Mouse (Mus musculus): ENCODE measurements around the gene St5.
A peak's percentile ranks its signal among the peaks of the same experiment; 100 is the strongest.

Gene St5

DNA sequence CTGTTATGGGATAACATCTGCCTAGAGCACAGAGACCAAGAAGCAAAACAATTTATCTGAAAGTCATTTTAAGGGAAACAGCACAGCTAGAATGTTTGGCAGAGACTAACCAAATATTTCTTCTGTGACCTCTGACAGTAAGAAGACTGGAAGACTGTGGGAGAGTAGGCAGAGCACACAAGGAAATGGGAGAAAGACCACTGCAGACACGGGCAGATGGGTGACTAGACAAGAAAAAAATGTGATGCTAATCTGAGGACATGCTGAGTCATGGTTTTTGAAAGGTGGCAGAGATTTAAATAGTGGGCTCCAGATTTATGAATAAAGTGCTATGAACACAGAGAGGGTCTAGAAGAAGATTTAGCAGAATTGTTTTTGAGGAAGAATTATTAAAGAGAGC lies 61.4 kb downstream of the St5 start:
- DNase-seq (ENCODE audit: low read depth, low spot score) = no peak

DNA sequence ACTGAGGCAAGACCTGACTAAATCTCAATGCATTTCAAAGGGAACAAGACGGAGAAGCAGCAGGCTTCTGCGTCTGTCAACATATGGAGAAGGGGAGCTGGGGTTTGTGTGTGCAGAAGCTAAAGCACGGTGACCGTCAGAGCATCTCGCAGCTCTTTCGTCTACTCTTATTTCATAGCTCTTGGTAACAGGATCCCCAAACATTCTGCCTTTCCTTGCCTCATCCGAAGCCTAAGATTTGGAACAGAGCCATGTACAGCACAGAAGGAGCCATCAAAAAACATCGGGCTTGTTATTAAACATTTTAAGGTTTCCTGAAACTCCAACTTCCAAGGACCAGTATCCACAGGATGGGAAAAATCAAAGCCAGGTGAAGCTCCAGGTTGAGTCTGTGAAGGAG lies 62.3 kb downstream of the St5 start:
- no peak for DNase-seq (ENCODE audit: low read depth, low spot score)

DNA sequence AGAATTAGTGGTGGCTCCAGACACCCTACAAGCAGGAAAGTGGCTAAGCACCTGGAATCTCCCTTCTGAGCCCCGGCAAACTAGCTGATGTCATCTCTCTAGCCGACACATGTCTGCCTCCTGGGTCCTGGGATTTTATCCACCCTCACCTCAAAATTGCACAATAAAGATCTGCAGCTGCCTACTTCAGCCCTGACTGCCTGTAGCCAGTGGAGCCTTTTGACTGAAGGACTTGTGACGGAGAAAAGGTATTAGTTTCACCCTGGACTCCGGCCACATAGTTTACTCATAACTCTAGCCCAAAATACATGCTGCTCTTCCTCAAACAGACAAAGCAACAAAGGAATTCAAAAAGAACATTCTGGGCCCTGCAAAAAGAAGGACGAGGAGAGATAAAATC lies 66.0 kb downstream of the St5 start:
- DNase-seq (ENCODE audit: low read depth, low spot score) = no peak

DNA sequence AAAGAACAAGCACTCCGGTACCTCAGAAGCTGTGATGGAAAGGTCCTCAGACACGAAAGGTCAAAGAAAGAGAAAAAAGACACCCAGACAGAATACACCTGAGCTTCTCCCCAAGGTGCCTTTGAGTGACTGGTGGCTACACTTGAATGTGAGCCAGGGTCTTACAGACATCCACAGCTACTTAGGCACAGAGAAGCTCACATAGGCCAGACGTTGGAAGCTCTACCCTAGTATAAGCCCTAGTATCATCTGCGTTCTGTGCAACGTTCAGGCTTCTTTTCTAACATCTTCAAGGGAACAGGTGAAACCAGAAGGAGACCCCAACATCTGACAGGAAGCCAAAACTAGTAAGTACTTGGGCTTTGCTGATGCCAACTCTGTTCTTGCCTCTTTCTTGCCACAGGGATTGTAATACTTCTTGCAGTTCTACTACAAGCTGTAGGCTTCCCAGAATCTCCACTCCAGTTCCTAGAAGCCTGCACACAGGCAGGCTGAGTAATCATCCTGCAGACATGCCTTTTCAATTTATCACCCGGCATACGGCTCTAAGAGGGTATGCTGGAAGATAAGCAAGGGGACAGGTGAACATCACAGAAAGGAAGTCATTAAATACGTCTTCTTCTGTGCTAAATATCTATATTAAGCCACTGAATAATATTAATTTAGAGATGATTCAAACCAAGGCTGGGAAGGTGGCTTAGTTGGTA lies 67.2 kb downstream of the St5 start:
- no peak for DNase-seq (ENCODE audit: low read depth, low spot score)

DNA sequence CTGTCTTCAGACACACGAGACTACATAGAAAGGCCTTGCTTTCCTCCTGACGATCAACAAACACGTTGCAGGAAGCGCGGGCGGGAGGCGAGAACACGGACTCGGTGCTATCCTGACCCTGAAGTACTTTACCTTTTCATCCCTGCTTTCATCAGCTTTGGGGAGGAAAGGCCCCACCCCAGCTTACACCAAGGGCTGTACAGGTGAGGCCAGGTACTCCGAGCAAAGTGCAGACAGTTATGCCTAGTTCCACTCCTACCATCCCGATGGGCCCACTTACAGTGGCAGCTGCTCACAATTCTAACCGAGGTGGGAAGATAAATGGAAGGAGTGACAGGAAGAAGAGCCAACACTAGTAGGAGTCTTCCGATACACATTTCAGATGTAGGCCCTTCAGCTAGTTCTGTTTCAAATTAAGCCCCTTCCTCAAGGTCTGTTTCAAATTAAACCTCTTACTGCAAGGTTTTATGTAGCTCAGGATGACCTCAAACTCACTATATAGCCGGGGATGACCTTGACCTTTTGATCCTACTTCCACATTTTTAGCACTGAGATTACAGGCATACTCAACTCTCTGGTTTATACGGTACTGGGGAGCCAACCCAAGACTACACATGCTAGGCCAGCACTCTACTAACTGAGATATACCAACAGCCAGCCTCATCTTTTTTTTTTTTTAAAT lies 69.9 kb downstream of the St5 start:
- DNase-seq (ENCODE audit: low read depth, low spot score) = no peak

DNA sequence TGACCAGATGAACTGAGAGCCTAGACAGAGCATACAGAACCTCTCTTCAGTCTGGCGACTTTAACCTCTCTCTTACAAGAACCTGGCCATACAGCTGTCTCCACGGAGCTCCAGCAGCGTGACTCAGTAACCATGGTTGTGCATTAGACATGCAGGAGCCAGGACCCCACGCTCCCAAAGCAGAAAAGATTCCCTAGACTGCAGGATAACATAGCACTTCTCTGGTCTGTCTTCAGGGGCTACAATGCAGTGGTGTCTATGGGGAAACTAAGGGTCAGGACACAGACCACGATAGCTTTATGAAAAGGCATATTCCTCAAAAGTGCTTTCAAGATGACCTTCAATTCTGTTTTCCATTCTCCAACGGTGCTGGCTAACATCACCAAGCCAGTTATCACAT lies 72.1 kb downstream of the St5 start:
- no peak for DNase-seq (ENCODE audit: low read depth, low spot score)

DNA sequence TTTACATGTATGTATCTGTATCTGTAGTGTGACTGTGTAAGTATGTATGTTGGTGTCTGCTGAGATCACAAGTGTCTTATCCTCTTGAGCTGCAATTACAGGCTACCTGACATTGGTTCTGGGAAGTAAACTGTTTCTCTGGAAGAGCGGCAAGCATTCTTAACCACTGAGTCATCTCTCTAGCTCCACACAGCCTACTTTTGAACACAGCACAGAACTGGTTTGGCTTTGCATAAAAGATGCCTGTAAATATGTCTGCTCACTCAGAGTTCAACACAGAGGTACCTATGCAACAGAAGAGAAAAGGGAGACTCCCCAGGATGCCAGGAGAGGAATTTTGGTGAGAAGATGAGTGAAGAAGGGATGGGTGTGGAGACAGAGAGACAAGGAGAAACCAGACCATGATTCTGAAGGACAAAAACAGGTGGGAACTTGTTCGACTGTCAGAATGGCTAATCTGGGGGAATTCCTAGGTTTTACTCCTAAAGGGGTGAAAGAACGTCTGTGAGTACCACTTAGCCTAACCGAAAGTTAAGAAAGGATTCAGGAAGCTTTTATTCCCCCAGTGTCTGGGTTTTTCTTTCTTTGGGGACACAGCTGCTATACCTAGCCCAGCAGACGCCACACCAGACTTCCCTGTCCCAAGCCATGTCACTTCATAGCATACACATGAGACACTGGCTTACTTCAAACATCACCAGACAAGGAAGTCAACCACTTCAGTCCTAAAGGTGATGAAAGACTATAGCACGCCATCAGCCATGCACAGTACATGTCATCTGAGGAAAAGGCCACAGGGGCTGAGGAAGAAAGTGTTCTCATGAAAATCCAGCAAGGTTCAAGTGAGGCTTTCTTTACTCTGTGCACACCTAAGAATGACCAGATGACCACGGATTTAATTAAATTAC lies 73.3 kb downstream of the St5 start:
- no peak for DNase-seq (ENCODE audit: low read depth, low spot score)

DNA sequence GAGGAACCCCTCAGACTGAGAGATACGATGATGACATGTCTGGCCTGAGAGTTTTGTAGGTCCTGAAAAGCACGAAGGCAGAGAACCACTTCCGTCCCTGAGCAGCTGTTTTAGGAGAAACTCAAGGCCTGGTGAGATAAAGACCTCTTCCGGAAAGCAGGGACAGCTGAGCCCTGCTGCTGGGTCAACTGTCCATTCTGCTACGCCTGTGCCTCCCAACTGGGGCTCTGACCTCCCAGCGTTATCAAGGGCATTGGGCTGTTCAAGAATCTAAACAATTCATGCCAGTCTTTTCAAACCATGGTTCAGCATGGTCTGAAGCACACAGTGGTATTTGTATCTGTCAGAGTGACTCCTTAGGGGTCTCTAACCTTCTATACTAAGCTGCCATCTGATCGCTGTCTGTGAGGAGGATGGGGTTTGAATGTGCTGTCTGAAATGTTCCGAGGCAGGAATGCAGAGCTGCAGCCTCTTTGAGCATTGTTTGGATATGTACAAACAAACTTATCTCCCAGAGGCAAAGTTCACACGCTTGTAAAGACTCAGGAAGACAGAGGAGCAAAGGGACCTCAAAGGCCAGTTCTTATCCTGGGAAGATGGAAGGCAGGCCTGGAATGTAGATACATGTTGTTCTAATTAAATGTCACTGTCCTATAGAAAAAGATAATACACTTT lies 74.3 kb downstream of the St5 start:
- DNase-seq (ENCODE audit: low read depth, low spot score) = no peak

DNA sequence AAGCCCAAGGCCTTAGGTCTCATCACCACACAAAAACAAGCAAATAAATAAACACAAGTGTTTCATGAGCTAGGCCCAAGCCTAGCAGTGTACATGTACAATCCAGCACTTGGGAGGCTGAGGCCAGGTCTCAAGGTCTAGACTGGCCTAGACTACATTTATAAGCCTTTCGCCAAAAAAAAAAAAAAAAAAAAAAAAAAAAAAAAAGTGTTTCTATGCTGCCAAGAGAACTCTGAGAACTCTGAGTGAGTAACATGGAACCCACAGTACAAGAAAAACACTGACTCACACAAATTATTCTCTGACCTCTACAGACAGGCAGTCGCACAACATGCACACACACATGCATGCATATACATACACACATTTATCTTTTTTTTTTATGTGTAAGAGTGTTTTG lies 75.6 kb downstream of the St5 start:
- no peak for DNase-seq (ENCODE audit: low read depth, low spot score)

DNA sequence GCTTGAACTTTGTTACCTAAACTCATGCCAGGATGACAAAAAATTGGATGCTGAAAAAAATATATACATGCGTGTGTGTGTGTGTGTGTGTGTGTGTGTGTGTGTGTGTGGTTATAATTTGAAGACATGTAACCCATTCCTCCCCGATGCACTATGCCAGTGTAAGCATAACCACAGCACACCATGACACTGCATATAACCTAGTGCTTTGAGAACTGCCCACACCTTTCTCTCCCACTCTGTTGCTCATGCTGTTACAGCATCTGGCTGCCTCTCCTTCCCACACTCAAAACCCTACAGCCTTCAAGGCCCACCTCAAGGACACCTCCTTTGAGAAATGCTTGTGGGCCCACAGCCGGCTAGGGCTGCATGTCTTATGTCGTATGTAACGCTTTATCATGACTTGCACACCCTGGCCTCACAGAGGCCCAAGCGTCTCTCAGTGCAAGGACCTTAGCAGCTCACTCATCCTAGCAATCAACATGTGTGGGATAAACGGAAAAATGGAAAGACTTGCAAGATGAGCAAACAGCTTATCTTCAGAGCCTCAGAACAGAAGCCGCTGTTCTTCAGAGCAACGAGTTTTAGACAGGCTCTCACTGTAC lies 81.1 kb downstream of the St5 start:
- DNase-seq (ENCODE audit: low read depth, low spot score) = no peak

DNA sequence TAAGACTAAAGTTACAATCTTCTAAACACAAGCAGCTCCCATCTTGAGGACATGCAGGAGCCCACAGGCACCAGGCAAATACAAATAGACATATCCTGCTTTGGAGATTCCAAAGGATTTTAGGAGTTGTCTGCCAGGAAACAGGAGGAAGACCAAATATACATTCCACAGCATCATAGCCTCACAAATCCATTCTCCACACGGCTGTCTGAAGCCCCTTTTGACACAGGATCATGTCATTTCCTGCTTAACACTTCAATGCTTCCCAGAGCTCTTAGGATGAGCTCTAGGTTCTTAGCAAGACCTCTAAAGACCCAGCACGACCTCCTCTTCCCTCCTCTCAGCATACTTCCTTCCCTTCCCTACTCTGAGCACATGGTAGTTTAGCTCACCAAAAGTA lies 82.4 kb downstream of the St5 start:
- no peak for DNase-seq (ENCODE audit: low read depth, low spot score)

DNA sequence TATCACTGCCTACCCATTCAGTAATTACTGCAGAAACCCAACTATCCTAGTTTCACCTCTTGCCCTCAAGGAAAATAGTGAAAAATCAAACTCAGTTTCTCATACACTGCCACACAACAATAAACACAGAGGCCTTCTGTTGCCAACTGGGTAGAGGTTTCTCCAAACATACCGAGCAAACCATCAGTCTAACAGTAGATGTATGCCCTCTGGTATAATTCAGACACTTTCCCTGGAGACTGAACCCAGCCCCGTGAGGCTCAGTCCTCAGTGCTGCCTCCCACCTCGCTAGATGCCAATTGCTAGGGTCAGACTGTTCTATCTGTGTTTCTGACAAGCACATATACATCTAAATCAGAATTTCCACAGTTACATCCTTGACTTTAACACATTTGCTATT lies 83.1 kb downstream of the St5 start:
- no peak for DNase-seq (ENCODE audit: low read depth, low spot score)

DNA sequence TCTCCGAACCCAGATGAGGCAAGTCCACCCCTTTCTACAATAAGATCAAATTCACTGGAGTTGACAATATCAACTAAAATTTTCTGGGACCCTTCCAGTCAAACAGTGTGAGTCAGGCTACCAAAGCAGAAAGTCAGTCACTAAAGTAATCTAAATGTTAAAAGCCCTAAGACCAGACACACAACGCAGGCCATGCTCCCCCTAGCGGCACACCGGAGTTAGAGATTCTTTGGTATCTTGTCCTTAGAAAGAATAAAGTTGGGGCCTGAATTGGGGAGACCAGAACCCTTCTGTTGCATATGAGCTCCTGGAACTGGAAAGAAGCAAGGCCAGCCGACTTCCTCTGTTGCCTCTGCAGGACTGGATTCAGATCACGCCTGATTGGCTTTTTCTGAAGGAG lies 84.7 kb downstream of the St5 start:
- no peak for DNase-seq (ENCODE audit: low read depth, low spot score)

DNA sequence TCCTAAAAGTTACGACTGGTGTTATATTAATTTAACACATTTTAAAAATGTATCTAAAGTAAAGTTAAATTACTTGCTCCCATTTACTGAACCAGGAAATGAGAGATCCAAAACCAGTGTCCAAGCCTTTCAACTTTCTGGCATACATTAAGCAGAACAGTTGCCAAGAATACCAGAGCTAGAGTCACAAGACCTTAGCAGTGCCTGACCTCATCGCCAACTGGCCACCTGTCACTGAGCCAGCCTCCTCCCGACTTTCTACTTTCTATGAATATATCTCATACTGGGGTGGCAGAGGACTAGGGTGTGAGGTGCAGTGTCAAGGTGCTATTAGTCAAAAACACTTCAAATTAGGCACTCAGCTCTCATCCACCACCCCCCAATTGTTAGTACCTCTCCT lies 85.6 kb downstream of the St5 start:
- DNase-seq (ENCODE audit: low read depth, low spot score) = no peak

DNA sequence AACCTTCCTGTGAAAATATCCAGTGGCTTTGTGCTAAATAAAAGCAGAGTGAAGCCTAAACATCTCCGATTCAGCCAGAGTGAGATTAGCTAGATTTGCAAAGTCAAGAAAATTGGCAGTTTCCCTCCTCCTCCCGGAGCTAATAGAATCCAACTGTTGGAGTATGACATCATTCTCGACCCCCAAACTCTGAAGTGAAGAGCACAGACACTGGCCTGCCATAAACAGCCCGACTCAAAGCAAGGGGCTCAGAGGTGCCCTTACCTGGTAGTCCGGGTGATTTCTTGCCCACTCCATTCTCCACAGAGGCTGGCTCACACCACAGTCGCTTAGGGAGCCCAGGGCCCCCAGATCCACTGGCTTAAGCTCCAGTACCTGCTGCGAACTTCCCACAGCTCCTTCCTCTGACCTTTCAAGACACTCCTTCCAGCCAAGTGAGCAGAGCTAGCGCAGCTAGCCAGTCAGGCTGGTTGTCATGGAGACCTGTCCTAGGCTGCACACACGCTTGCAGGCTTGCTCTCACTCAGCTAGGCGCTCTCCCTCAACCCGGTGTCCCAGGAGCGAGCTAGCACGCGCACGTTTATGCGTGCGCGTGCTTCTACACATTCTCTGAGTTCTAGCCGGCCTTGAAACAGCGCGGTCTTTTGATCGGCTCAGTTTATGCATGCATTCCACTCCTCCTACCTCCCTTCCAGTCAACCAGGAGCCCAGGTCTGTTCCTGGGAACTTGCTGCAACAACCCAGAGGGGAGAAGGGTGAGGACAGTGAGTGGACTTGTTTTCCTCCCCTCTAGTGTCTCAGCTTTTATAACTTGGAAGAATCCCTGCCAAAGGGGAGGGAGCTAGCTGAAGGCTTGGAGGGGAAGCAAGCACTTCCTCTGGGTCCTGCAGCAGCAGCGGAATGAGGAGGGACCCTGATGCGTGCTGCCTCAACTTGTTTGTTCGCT lies 87.1 kb downstream of the St5 start:
- DNase-seq (ENCODE audit: low read depth, low spot score) = peak; percentile 83

DNA sequence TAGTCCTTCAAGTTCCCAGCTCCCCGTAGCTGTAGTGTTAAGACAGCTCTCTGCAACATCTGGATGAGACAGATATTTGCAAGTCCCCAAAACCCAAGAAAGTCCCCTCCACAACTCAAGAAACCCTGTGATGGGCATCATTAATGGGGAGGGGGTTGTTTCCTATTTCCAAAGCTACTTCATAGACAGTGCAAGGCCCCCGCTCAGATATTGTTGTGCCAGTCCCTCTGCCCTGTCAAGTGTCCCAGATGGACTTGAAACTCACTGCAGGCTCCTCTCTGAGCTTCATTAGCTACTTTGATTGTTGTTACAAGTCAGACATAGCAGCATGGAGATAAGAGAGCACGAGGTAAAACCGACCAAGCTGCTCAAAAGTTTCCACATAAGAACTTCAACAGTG lies 87.8 kb downstream of the St5 start:
- DNase-seq (ENCODE audit: low read depth, low spot score) = no peak

DNA sequence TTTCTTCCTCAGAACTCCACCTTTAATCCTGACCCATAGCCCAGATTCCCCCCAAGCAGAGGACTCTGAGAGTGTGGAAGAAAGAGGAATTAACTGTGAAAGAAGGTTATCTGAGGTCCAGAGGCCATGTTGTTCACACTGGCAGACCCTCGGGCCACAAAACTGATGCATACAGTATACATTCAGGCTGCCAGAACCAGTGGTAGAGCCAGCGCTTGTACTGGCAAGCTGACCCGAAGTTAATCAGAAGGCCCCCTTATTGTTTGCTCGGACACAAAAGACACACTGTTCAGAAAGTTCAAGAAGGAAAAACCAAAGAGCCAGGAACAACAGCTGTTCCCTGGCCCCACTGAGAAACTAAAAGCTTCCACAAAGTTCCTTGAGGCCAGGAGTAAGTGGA lies 88.5 kb downstream of the St5 start:
- DNase-seq (ENCODE audit: low read depth, low spot score) = no peak

DNA sequence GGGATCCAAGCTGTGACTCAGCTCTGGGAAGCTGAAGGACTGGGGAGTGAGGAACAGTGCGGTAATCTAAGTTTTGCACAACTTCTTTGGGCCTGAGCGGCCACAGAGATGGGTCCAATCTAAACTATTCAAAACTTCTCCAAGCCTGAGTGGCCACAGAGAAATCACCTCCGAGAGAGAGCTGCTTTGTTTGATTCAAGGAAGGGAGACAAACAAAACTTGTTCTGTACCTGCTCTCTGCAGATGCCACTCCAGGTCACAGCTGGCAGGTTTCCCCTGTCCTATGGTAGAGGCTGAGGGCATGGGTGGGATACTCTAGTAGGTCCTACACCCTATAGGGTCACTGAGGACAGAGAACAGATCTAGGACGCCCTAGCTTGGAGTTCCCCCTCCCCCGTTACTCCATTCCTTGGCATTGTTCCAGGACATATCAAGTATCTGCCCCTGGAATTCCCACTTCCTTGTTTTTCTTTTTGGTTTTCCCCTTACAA lies 89.8 kb downstream of the St5 start:
- DNase-seq (ENCODE audit: low read depth, low spot score) = no peak

DNA sequence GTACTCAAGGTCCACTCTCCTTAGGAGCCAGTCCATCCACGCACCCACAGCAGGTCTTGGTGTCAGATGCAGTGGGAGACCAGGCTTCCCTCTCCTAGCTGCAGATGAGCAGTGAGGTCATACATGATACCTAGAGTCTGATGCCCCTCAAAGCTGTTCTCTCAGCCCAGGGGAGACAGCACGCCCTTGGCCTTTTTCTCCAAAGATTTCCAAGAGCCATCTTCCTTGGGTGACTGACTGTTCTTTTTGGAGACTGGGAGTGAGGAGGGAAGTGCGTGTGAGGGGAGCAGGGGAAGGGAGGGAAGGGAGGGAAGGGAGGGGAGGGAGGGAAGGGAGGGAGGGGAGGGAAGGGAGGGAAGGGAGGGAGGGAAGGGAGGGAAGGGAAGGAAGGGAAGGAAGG lies 90.4 kb downstream of the St5 start:
- DNase-seq (ENCODE audit: low read depth, low spot score) = no peak

DNA sequence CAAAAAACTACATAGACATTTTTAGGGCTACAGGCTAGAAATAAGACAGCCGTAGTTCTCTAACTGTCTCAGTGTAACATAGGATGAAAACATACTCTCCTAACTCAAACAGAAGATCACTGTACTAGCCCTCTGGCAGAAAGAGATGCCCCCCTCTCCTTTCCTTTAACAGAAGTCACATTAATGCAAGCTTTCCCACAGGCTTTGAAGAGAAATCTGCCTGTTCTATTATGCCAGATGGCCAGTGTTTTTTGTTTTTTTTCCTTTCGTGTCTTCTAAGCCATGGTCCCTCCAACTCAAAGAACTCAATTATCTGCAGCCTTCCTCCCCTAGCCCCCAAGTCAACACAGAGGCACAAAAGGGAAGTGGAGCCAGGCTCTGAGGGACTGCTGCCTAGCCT lies 90.9 kb downstream of the St5 start:
- no peak for DNase-seq (ENCODE audit: low read depth, low spot score)

Data from embryo, embryonic 11.5 days (tissue).